Comparison of ENCODE assay signal across 8 mouse cellular contexts in genomic region chr13:67525753-67526410, GRCm38 (mm10). TPM values are rescaled to one million over a fixed set of nuclear protein-coding genes. Genes with fewer than 3 reads are reported as not detected.
DNase-seq lines count a peak whose midpoint lies in the region; ATAC-seq and TF ChIP-seq lines count a peak whose summit lies in the region.

Gene Gm26965, minus strand, starts transcription at chr13:67526151.
Gene Zfp87, minus strand, starts transcription at chr13:67526177.

- H3K4me1 ChIP-seq in forebrain, embryonic 10.5 days = peaks cover 22% of the 10 kb centered on the region
- H3K4me1 ChIP-seq in heart, embryonic 15.5 days (replicated peaks) = peaks cover 15% of the 10 kb centered on the region
- H3K4me1 ChIP-seq in liver, embryonic 14.5 days (replicated peaks; ENCODE audit: control insufficient read depth in 2 of 2, insufficient read depth in 2 of 2, low read length in 1 of 2) = peaks cover 8 to 11% of the 10 kb centered on the region in 2 experiments
- peaks cover 9% of the 10 kb centered on the region; the same call in 1 of the 2 replicates for H3K4me1 ChIP-seq in neural tube, embryonic 11.5 days (ENCODE audit: control insufficient read depth, insufficient read depth, low read length)
- H3K4me1 ChIP-seq in stomach, postnatal 0 days (replicated peaks; ENCODE audit: control insufficient read depth, insufficient read depth) = no peaks in the 10 kb centered on the region; the same call in 1 of the 2 replicates

- peak within 1 kb of the TSS; percentile 87 for H3K27ac ChIP-seq in forebrain, embryonic 10.5 days
- H3K27ac ChIP-seq in heart, embryonic 15.5 days = peak within 1 kb of the TSS; percentile 73
- peak within 1 kb of the TSS; percentile 49 for H3K27ac ChIP-seq in liver, embryonic 14.5 days
- H3K27ac ChIP-seq in neural tube, embryonic 11.5 days (ENCODE audit: low read depth, low read length) = no peak within 1 kb of the TSS; the same call in 1 of the 2 replicates
- peak within 1 kb of the TSS; percentile 70 for H3K27ac ChIP-seq in stomach, postnatal 0 days (replicated peaks)

- H3K9me3 ChIP-seq in forebrain, embryonic 10.5 days = no peaks in the 10 kb centered on the region
- no peaks in the 10 kb centered on the region for H3K9me3 ChIP-seq in heart, embryonic 15.5 days (replicated peaks)
- H3K9me3 ChIP-seq in liver, embryonic 14.5 days (ENCODE audit: control insufficient read depth, low read length) = no peaks in the 10 kb centered on the region
- no peaks in the 10 kb centered on the region for H3K9me3 ChIP-seq in neural tube, embryonic 11.5 days (ENCODE audit: control insufficient read depth, low read length)
- no peaks in the 10 kb centered on the region for H3K9me3 ChIP-seq in stomach, postnatal 0 days (ENCODE audit: control insufficient read depth, low read length)

- WGBS in forebrain, embryonic 10.5 days = under 1% methylated on average over 27 of the region's 27 CpGs
- under 1% methylated on average over 27 of the region's 27 CpGs for WGBS in heart, embryonic 15.5 days
- under 1% methylated on average over 27 of the region's 27 CpGs for WGBS in liver, embryonic 14.5 days (ENCODE audit: insufficient replicate concordance)
- under 1% methylated on average over 27 of the region's 27 CpGs for WGBS in neural tube, embryonic 11.5 days
- WGBS in stomach, postnatal 0 days = 0% methylated on average over 27 of the region's 27 CpGs

- no peaks in the 10 kb centered on the region for H3K27me3 ChIP-seq in forebrain, embryonic 10.5 days (ENCODE audit: poor library complexity, severe bottlenecking)
- no peaks in the 10 kb centered on the region for H3K27me3 ChIP-seq in heart, embryonic 15.5 days
- no peaks in the 10 kb centered on the region for H3K27me3 ChIP-seq in liver, embryonic 14.5 days (ENCODE audit: control insufficient read depth, insufficient read depth, low read length)
- no peaks in the 10 kb centered on the region for H3K27me3 ChIP-seq in neural tube, embryonic 11.5 days (ENCODE audit: control insufficient read depth, insufficient read depth, low read length)
- no peaks in the 10 kb centered on the region for H3K27me3 ChIP-seq in stomach, postnatal 0 days (ENCODE audit: control insufficient read depth, insufficient read depth, low read length)

- peak within 1 kb of the TSS; percentile 84 for H3K4me2 ChIP-seq in heart, embryonic 15.5 days
- H3K4me2 ChIP-seq in liver, embryonic 14.5 days (ENCODE audit: low read depth) = peak within 1 kb of the TSS; percentile 87
- peak within 1 kb of the TSS; percentile 74 for H3K4me2 ChIP-seq in neural tube, embryonic 11.5 days (ENCODE audit: low read depth)
- H3K4me2 ChIP-seq in stomach, postnatal 0 days (replicated peaks; ENCODE audit: low read depth) = peak within 1 kb of the TSS; percentile 88

- peak within 1 kb of the TSS; percentile 76 for H3K9ac ChIP-seq in heart, embryonic 15.5 days
- peak within 1 kb of the TSS; percentile 86 for H3K9ac ChIP-seq in liver, embryonic 14.5 days (replicated peaks)
- peak within 1 kb of the TSS; percentile 53 for H3K9ac ChIP-seq in neural tube, embryonic 11.5 days (ENCODE audit: low read length)
- peak within 1 kb of the TSS; percentile 80 for H3K9ac ChIP-seq in stomach, postnatal 0 days (ENCODE audit: low read length)

- peak; percentile 88 to 89 for DNase-seq in CD8-positive naive resting alpha-beta T cell, adult 2 months (ENCODE audit: low read depth in 2 of 2, low spot score in 2 of 2)
- DNase-seq in c-Kit-positive CD71-negative TER-119-negative erythroid progenitor cells, embryonic 14.5 days (ENCODE audit: low read depth) = peak; percentile 89
- peak; percentile 91 for DNase-seq in forebrain, embryonic 10.5 days (ENCODE audit: extremely low spot score, low spot score)
- peak; percentile 95 to 96 for DNase-seq in kidney, postnatal 25 days
- DNase-seq in liver, embryonic 14.5 days (ENCODE audit: low read depth in 3 of 3, low spot score in 3 of 3) = peak; percentile 83 to 90 (median 86)
- peak; percentile 92 for DNase-seq in neural tube, embryonic 11.5 days (ENCODE audit: low spot score)
- DNase-seq in stomach, postnatal 0 days (ENCODE audit: low spot score) = peak; percentile 94

- peak; percentile 97 for ATAC-seq in heart, embryonic 15.5 days (replicated peaks; ENCODE audit: insufficient number of reproducible peaks, insufficient read depth, low FRiP score, low read depth)
- ATAC-seq in liver, embryonic 14.5 days (ENCODE audit: insufficient read depth) = peak; percentile 99
- ATAC-seq in neural tube, embryonic 11.5 days (ENCODE audit: insufficient read depth, low FRiP score, low TSS enrichment) = peak; percentile 99
- ATAC-seq in stomach, postnatal 0 days (ENCODE audit: low FRiP score, low TSS enrichment) = peak; percentile 99

- peak within 1 kb of the TSS; percentile 87 for H3K4me3 ChIP-seq in forebrain, embryonic 10.5 days
- H3K4me3 ChIP-seq in heart, embryonic 15.5 days = peak within 1 kb of the TSS; percentile 87
- H3K4me3 ChIP-seq in liver, embryonic 14.5 days (ENCODE audit: insufficient read depth in 1 of 2, low read depth in 2 of 2, low read length in 2 of 2) = peak within 1 kb of the TSS; percentile 94 to 97
- peak within 1 kb of the TSS; percentile 74 for H3K4me3 ChIP-seq in neural tube, embryonic 11.5 days (ENCODE audit: low read depth, low read length)
- peak within 1 kb of the TSS; percentile 87 for H3K4me3 ChIP-seq in stomach, postnatal 0 days (ENCODE audit: low read depth, low read length)

- peaks cover 11% of the 10 kb centered on the region for H3K36me3 ChIP-seq in forebrain, embryonic 10.5 days (replicated peaks)
- H3K36me3 ChIP-seq in heart, embryonic 15.5 days = no peaks in the 10 kb centered on the region; the same call in 1 of the 2 replicates
- no peaks in the 10 kb centered on the region for H3K36me3 ChIP-seq in liver, embryonic 14.5 days (replicated peaks; ENCODE audit: control insufficient read depth, insufficient read depth, low read depth)
- H3K36me3 ChIP-seq in neural tube, embryonic 11.5 days (ENCODE audit: control insufficient read depth, insufficient read depth, low read length) = no peaks in the 10 kb centered on the region
- no peaks in the 10 kb centered on the region for H3K36me3 ChIP-seq in stomach, postnatal 0 days (ENCODE audit: control insufficient read depth, insufficient read depth, low read length)

- peak; percentile 31; the same call in 1 of the 2 replicates for TF ChIP-seq CTCF in liver, embryonic 14.5 days (IDR thresholded peaks at IDR 0.05; ENCODE audit: low read depth)
- TF ChIP-seq CTCF in stomach, postnatal 0 days (IDR thresholded peaks at IDR 0.05; ENCODE audit: low read depth) = peak; percentile 16; the same call in 1 of the 2 replicates

- no peak for TF ChIP-seq EP300 in liver, embryonic 14.5 days (IDR thresholded peaks at IDR 0.05; ENCODE audit: low read depth)
- no peak for TF ChIP-seq EP300 in stomach, postnatal 0 days (optimal IDR thresholded peaks at IDR 0.05)

RNA-seq across cellular contexts. Expression of gene Gm26965, which starts in this region (rescaled TPM):
- not detected in 2 replicates for polyA plus RNA-seq in forebrain, embryonic 10.5 days (2016; fragmentation: Nextera tagmentation; extraction: Ambion mirVana)
- not detected in 2 replicates for polyA plus RNA-seq in heart, embryonic 15.5 days (2015; fragmentation: Nextera tagmentation; extraction: Ambion mirVana)
- polyA plus RNA-seq in liver, embryonic 14.5 days (2012; rRNA removed) = not detected in 2 replicates
- polyA plus RNA-seq in liver, embryonic 14.5 days (2014; fragmentation: Nextera tagmentation; extraction: Ambion mirVana) = not detected in 2 replicates
- not detected in 2 replicates for polyA plus RNA-seq in neural tube, embryonic 11.5 days (2014; fragmentation: Nextera tagmentation; extraction: Ambion mirVana)
- polyA plus RNA-seq in stomach, postnatal 0 days (2015; fragmentation: Nextera tagmentation; extraction: Ambion mirVana) = not detected in 2 replicates

RNA-seq across cellular contexts. Expression of gene Zfp87, which starts in this region (rescaled TPM):
- 21.8 and 22.4 TPM in 2 replicates for polyA plus RNA-seq in forebrain, embryonic 10.5 days (2016; fragmentation: Nextera tagmentation; extraction: Ambion mirVana)
- polyA plus RNA-seq in heart, embryonic 15.5 days (2015; fragmentation: Nextera tagmentation; extraction: Ambion mirVana) = 17.7 and 18.2 TPM in 2 replicates
- 4.2 and 5.3 TPM in 2 replicates for polyA plus RNA-seq in liver, embryonic 14.5 days (2012; rRNA removed)
- polyA plus RNA-seq in liver, embryonic 14.5 days (2014; fragmentation: Nextera tagmentation; extraction: Ambion mirVana) = 8.7 and 10.6 TPM in 2 replicates
- 34.2 and 34.3 TPM in 2 replicates for polyA plus RNA-seq in neural tube, embryonic 11.5 days (2014; fragmentation: Nextera tagmentation; extraction: Ambion mirVana)
- polyA plus RNA-seq in stomach, postnatal 0 days (2015; fragmentation: Nextera tagmentation; extraction: Ambion mirVana) = 27.4 and 29.3 TPM in 2 replicates
